Mouse (Mus musculus) Patski (cell line): ENCODE results near the gene B3gat2. TPM values are rescaled to one million over a fixed set of nuclear protein-coding genes. Genes with fewer than 3 reads are reported as not detected.
A peak's percentile ranks its signal among the peaks of the same experiment; 100 is the strongest.

ENCODE experiments used
- ATAC-seq: fragments of 100-300 bp; one replicate; pipeline ENCODE4 v1.8.0; 2021
- CTCF ChIA-PET: fragments of 350-600 bp; sonication (Branson Sonifier 250); formaldehyde crosslinking; loops from one replicate; lab custom pipeline; 2022; ENCODE audit warnings: inconsistent platforms; lab: Charles Lee
- POLR2A ChIA-PET: fragments of 350-600 bp; sonication (Branson Sonifier 250); formaldehyde crosslinking; loops from one replicate; lab custom pipeline; 2022; ENCODE audit warnings: antibody characterized with exemption, inconsistent platforms; lab: Charles Lee
- DNase-seq: peaks from one replicate; pipeline ENCODE4 v3.0.0-alpha.2; 2011; ENCODE audit warnings: low read depth, low spot score
- H3K27me3 ChIP-seq: fragments of 371-371 bp; one replicate; pipeline ENCODE4 v1.5.1; 2021
- CTCF ChIP-seq: fragments of 100-300 bp; IDR thresholded peaks from one replicate; pipeline ENCODE4 v1.5.1; 2021
- in situ Hi-C: fragments of 300-500 bp; cut with MboI; formaldehyde crosslinking; loops from 3 replicates; pipeline ENCODE4 v1.11.1; 2018; ENCODE audit warnings: low pct_unique_long_range_greater_than_20kb, mixed read lengths
- polyA plus RNA-seq: library from polyadenylated mRNA; unstranded; gene quantifications from one replicate; pipeline ENCODE4 v1.2.3, GENCODE M21; 2021

The B3gat2 gene
- polyA plus RNA-seq, 1 experiment from 2014 or later = 0.40 TPM

DNA sequence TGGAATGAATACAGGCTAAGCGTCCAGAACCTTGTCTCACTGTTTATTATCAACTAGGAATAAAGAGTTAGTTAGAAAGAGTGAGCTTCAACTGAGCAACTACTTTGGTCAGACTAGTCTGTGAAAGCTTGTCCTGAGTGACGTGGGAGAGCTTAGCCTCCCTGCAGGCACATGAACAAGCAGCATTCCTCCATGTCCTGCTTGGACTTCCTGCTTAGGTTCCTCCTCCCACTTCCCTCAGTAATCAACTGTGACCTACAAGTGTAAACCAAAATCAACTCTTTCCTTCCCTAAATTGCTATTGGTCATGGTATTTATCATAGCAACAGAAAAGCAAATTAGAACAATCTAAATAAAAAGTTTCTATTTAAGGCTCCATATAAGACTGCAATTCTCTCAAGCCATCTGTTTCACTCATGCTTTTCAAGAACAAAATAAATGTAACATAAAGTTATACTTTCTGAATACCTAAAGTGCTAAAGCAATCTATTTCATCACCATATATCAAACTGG is 105.9 kb downstream of the B3gat2 start:
- POLR2A ChIA-PET = no interaction called here
- H3K27me3 ChIP-seq = no peaks in the 10 kb centered on the region
- no peak for TF ChIP-seq CTCF
- CTCF ChIA-PET = no interaction called here
- DNase-seq (no peak), ATAC-seq (no peak)
- in situ Hi-C loops = no loop called here

- ChIA-PET CTCF (no interaction called here), POLR2A (no interaction called here)
- ATAC-seq (no peak), DNase-seq (no peak)
- in situ Hi-C loops = no loop called here
- H3K27me3 ChIP-seq = no peaks in the 10 kb centered on the region
- no peak for TF ChIP-seq CTCF
These were observed 110.6 kb downstream of the B3gat2 start for GRCm38 (mm10) chr1:23872194-23872593.

- ChIA-PET CTCF (no interaction called here), POLR2A (no interaction called here)
- no peak for TF ChIP-seq CTCF
- ATAC-seq (no peak), DNase-seq (no peak)
- in situ Hi-C loops = no loop called here
- H3K27me3 ChIP-seq = no peaks in the 10 kb centered on the region
These were observed 121.1 kb downstream of the B3gat2 start for GRCm38 (mm10) chr1:23882681-23883080.

GRCm38 (mm10) chr1:23884087-23884668 is 122.6 kb downstream of the B3gat2 start:
- TF ChIP-seq CTCF = no peak
- ATAC-seq = no peak
- CTCF ChIA-PET = no interaction called here
- in situ Hi-C loops = no loop called here
- no peaks in the 10 kb centered on the region for H3K27me3 ChIP-seq
- POLR2A ChIA-PET = no interaction called here
- DNase-seq = no peak

DNA sequence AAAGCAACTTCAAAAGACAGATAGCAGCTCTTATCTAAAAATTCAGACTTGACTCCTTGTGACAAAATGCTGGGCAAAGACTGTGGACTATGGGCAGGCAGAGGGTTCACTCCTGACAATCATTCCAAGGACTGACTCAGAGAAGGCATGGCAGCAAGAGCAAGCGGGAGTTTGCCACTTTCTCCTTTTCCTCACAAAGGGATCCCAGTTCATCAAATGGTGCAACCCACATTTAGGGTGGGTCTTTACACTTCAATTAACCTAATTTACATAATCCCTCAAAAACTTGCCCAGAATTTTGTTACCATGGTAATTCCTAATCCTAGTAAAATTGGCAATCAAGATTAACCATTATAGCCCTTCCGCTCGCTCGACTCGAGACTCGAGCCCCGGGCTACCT is 123.4 kb downstream of the B3gat2 start:
- no peak for ATAC-seq
- CTCF ChIA-PET = no interaction called here
- no peaks in the 10 kb centered on the region for H3K27me3 ChIP-seq
- DNase-seq = no peak
- POLR2A ChIA-PET = no interaction called here
- in situ Hi-C loops = no loop called here
- no peak for TF ChIP-seq CTCF

- no peak for TF ChIP-seq CTCF
- in situ Hi-C loops = no loop called here
- DNase-seq (no peak), ATAC-seq (peak; percentile 80)
- no peaks in the 10 kb centered on the region for H3K27me3 ChIP-seq
- POLR2A ChIA-PET = no interaction called here
- CTCF ChIA-PET = interaction anchor here (2.1 kb wide), 1 partner anchor 12 kb away, joined by 4 read pairs; no protein-coding TSS in a partner anchor
These were observed 130.5 kb downstream of the B3gat2 start for GRCm38 (mm10) chr1:23892072-23892471.

Other genes starting within 250 kb of the B3gat2 start
- gene Smap1, start 160.6 kb downstream of the B3gat2 start, polyA plus RNA-seq = 70.6 TPM
- gene Sdhaf4, start 243.9 kb downstream of the B3gat2 start, polyA plus RNA-seq = 58.8 TPM